Mouse (Mus musculus): ENCODE data around the gene Krcc1.

DNA sequence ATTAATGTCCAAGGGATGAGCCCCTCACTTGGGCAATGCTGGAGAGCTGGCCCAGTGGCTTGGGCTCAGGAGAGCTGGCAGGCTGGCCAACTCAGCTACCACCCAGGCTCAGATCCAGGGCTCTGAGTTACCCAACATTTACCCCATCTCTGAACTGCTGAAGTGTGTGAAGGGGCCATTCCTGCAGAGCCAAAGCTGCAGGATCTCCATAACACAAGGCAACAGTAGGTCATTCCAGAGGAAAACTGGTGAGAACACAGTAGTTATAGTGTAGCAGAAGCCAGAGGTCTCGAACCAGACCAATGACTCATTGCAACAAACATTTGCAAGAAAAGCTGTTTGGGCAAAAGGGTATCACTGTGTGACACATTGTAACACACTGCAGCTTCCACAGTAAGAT lies 28.7 kb upstream of the Krcc1 start:
- TF ChIP-seq CTCF (IDR thresholded peaks at IDR 0.05; ENCODE audit: low read depth, low read length), result no peak
- TF ChIP-seq TAL1 (conservative IDR thresholded peaks at IDR 0.05; ENCODE audit: low read depth, low read length), result no peak

All from G1E (cell line).